Mouse (Mus musculus) heart, embryonic 10.5 days (tissue): ENCODE measurements around the gene Ston1. TPM values are rescaled to one million over a fixed set of nuclear protein-coding genes. Genes with fewer than 3 reads are reported as not detected.

Experiments used
- DNase-seq: peaks from one replicate; pipeline ENCODE4 v3.0.0-alpha.2; 2017; ENCODE audit warnings: low spot score
- H3K27ac ChIP-seq: fragments of 300-500 bp; sonication (generic); 2 replicates; pipeline ENCODE4 v1.5.1; 2016; ENCODE audit warnings: mild to moderate bottlenecking
- H3K27me3 ChIP-seq: fragments of 300-500 bp; sonication (generic); 2 replicates; pipeline ENCODE4 v1.6.1; 2016; ENCODE audit warnings: mild to moderate bottlenecking; ENCODE audit not compliant: poor library complexity, insufficient read depth, severe bottlenecking
- H3K36me3 ChIP-seq: fragments of 300-500 bp; sonication (generic); 2 replicates; pipeline ENCODE4 v1.6.1; 2016; ENCODE audit warnings: mild to moderate bottlenecking, moderate library complexity
- H3K4me1 ChIP-seq: fragments of 300-500 bp; sonication (generic); 2 replicates; pipeline ENCODE4 v1.6.1; 2016; ENCODE audit warnings: mild to moderate bottlenecking
- H3K4me3 ChIP-seq: fragments of 300-500 bp; sonication (generic); 2 replicates; pipeline ENCODE4 v1.5.1; 2016; ENCODE audit warnings: mild to moderate bottlenecking, moderate library complexity
- H3K9me3 ChIP-seq: fragments of 300-500 bp; sonication (generic); 2 replicates; pipeline ENCODE4 v1.6.1; 2016; ENCODE audit warnings: mild to moderate bottlenecking, moderate library complexity
- WGBS: fragments of 180-500 bp; shearing (Covaris S2); methylation state at CpG from one replicate; pipeline ENCODE4 v1.1.7; 2016; 5-methylcytosine and 5-hydroxymethylcytosine counted together
- polyA plus RNA-seq: library from polyadenylated mRNA; unstranded; fragments of >200 nt; fragmentation: Nextera tagmentation; extraction: Ambion mirVana; gene quantifications from 2 replicates; pipeline ENCODE4 v1.2.1, GENCODE M21; 2016

Ston1 gene
- polyA plus RNA-seq, 1 experiment from 2014 or later: 4.5 TPM

DNA sequence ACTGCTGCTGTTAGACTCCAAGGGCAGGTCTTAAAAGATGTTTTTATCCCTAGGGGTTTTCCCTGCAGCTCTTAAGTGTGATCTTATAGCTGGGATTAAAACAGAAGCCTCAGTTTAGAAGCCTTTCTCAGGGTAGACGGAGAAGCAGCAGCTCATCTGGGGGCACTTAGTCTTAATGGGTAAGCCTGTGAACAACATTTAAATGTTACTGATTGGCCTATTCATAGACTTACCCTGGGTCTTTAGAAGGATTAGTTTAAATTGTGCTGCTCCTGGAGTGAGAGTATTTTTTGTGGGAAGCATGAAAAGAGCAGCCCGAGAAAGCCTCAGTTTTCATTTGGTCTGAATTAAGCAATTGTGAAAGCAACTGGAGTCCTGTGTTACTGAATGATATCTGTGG, 72.4 kb downstream of the Ston1 start:
- WGBS: 58% methylated on average over 2 of the region's 2 CpGs
- Histone ChIP-seq H3K4me3 (no peak overlapping the region), H3K27ac (no peak overlapping the region), H3K27me3 (no peaks in the 10 kb centered on the region), H3K36me3 (no peaks in the 10 kb centered on the region), H3K4me1 (peaks cover 5% of the 10 kb centered on the region; the same call in 1 of the 2 replicates), H3K9me3 (no peaks in the 10 kb centered on the region)
- DNase-seq: no peak

DNA sequence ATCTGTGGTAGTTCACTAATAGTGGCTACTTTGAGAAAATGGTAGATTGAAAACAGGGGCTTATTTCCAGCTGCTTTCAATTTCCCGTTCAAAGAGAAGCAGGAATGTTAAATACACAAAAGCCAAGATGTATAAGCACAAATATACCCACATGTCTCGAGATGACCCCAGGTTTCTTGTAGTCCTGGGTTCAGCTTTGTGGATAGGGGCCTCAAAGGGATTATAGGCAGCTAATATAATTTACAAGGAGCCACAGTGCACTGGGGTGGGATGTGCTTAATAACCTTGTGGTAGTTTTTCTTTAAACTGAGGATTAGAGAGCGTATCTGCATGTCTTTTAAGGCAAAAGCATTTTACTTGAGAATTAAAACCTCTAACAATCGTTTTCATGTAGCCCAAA, 73.3 kb downstream of the Ston1 start:
- Histone ChIP-seq H3K9me3 (no peaks in the 10 kb centered on the region), H3K27me3 (no peaks in the 10 kb centered on the region), H3K27ac (no peak overlapping the region), H3K4me3 (no peak overlapping the region), H3K4me1 (peaks cover 5% of the 10 kb centered on the region; the same call in 1 of the 2 replicates), H3K36me3 (no peaks in the 10 kb centered on the region)
- 65% methylated on average over 4 of the region's 4 CpGs for WGBS
- DNase-seq: no peak

DNA sequence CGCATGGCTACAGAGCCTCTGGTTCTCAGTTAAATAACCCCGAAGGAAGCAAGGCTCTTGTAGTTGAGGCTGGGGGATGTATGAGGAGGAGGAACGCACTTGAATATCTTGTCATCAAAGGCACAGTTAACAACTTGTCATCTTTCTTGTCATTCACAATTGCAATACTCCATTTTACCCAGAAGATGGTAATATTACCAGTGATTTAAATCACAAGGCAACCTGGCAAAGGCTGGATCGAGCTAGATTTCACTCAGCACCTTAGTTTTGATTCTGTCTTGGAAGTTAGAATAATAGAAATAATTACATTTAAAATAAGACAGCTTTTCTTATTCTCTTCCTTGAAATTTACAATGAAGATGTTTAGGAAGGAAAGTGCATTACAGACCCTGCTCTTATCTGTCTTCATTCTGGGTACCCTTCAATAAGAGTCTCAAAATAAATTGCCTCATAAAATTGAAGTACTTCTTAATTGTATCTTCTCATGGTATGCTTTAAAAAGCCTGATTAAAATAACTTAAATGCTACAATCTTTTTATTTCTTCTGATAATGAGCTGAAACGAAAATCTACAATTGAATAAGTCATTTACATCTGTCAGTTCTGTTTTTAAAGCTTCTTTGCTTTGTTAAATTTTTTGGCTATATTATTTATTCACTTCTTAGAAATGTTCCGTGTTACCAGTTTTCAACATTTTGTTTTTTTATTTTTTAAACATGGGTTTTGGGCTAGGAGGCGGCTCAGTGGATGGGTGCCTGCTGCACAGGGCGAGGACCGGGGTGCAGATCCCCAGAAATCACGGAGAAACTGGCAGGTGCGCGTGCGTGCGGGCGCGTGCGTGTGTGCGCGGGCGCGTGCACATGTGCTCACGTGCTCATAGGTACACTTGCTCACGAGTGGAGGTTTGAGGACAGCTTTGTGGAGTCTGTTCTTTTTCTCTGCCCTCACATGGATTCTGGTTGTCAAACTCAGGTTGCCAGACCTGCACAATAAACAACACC, 78.1 kb downstream of the Ston1 start:
- H3K27me3 ChIP-seq: no peaks in the 10 kb centered on the region
- WGBS: 88% methylated on average over 23 of the region's 23 CpGs
- H3K27ac ChIP-seq: no peak overlapping the region
- no peak for DNase-seq
- H3K36me3 ChIP-seq: no peaks in the 10 kb centered on the region
- H3K4me3 ChIP-seq: no peak overlapping the region
- H3K4me1 ChIP-seq: no peaks in the 10 kb centered on the region
- no peaks in the 10 kb centered on the region for H3K9me3 ChIP-seq

DNA sequence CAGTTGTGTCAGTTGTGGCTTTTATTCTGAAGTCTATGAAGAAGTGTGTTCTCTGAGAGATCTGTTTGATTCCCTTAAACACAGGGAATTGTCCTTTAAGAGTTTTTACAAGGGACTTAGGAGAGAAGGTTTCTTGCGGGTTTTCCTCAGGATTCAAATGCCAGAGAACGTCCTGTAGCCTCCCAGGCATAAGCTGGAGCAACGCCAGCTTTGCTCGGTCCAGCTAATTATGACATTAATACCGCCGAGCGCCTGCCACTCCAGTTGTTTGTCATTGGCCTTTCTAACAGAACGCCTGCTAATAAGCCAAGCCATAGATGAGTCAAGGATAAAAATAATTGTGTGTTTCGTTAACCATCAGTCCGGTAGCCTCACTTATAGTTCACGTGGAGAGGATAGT, 90.7 kb downstream of the Ston1 start:
- no peak overlapping the region for H3K4me3 ChIP-seq
- no peaks in the 10 kb centered on the region for H3K27me3 ChIP-seq
- no peaks in the 10 kb centered on the region for H3K4me1 ChIP-seq
- WGBS: 86% methylated on average over 11 of the region's 11 CpGs
- no peak for DNase-seq
- no peaks in the 10 kb centered on the region for H3K36me3 ChIP-seq
- no peaks in the 10 kb centered on the region for H3K9me3 ChIP-seq
- H3K27ac ChIP-seq: no peak overlapping the region

DNA sequence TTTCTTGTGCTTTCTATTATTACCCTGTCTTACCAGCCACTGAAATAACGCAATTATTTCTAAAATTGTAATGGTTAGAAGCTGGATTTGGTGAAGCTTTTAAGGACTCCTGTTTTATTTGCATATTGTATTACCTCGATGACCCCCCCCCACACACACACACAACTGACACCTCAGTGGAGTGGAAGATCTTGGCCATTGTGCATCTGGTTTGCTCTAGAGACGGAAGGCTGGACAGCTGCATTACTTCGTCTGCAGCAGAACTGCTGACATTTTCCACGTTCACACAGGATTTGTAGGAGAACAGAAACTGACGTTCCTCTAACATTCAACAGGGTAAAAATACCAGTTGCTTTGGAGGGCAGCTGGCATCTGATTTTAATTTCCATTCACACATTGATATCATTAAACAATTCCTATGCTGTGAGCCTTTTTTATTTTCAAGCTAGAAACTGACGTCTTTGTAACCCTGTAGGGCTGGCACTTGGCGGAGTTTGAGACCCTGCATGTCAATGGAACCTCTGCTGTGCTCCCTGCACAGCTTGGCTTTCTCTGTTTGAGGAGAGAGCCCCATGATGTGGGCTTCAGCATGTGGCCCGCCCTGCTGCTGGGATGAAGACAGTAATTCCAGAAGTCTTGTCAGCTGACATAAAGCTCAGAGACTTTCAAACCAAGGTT, 99.3 kb downstream of the Ston1 start:
- Histone ChIP-seq H3K9me3 (no peaks in the 10 kb centered on the region), H3K27me3 (no peaks in the 10 kb centered on the region), H3K4me3 (no peak overlapping the region), H3K4me1 (no peaks in the 10 kb centered on the region), H3K36me3 (no peaks in the 10 kb centered on the region), H3K27ac (no peak overlapping the region)
- 59% methylated on average over 9 of the region's 9 CpGs for WGBS
- DNase-seq: no peak

DNA sequence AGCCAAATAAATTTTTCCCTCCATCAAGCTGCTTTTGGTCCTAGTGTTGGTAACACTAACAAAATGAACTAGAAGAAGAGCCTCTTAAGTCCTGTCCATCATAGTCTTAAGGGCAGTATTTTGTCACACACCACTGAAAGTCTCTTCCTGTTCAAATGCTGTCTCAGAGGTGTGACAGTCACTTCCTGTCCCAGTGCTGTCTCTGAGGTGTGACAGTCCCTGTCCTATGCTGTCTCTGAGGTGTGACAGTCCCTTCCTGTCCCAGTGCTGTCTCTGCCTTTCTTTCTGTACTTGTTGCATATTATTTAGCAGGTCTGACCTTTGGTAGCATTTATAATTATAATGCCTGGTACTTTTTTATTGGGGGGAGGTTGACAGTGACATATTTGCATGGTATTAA, 103.4 kb downstream of the Ston1 start:
- Histone ChIP-seq H3K27me3 (no peaks in the 10 kb centered on the region), H3K4me1 (no peaks in the 10 kb centered on the region)

DNA sequence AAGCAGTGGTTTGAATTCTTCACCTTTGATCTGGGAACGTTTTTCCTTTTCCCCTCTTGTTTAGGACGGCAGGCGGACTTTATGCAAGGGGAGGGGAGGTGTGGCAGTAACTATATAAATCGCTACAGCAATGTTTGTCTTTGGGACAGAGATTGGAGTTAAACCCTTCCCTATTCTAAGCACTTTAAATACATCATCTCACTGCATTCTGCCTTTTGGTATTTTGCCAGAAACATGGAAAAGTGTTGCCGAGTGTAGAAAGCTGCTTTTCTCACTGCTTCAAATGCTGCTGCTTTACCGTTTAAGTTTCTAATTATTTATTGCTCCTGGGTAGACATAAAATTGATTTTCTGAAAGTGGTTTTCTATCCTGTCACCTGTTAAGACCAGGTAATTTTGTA, 104.9 kb downstream of the Ston1 start:
- 41% methylated on average over 6 of the region's 6 CpGs for WGBS
- Histone ChIP-seq H3K36me3 (no peaks in the 10 kb centered on the region), H3K9me3 (no peaks in the 10 kb centered on the region), H3K4me3 (no peak overlapping the region), H3K4me1 (no peaks in the 10 kb centered on the region), H3K27me3 (no peaks in the 10 kb centered on the region), H3K27ac (no peak overlapping the region)
- DNase-seq: no peak

More for the DNA sequence above, 103.4 kb downstream of the Ston1 start:
- Histone ChIP-seq H3K4me3 (no peak overlapping the region), H3K9me3 (no peaks in the 10 kb centered on the region), H3K27ac (no peak overlapping the region), H3K36me3 (no peaks in the 10 kb centered on the region)
- no peak for DNase-seq

DNA sequence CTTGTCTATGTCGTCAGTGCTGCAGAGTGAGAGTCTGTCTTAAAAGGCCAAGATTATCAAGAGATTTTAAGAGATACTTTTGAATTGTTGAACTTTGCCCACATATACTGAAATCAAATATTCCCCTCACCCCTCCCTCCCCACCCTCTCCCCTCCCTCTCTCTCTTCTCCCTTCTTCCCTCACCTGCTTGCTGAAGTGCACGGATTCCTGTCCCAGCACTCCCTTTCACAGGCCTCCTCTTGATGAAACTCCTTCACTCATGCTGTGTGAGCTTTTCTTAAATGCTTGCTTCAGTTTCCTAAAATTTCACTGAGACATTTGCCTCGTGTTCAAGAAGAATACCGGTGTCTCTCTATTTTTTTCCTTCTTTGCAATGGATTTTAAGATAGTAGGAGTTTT, 105.6 kb downstream of the Ston1 start:
- Histone ChIP-seq H3K27me3 (no peaks in the 10 kb centered on the region), H3K4me1 (no peaks in the 10 kb centered on the region), H3K4me3 (no peak overlapping the region), H3K9me3 (no peaks in the 10 kb centered on the region), H3K36me3 (no peaks in the 10 kb centered on the region), H3K27ac (no peak overlapping the region)
- WGBS: 45% methylated on average over 4 of the region's 4 CpGs
- DNase-seq: no peak

DNA sequence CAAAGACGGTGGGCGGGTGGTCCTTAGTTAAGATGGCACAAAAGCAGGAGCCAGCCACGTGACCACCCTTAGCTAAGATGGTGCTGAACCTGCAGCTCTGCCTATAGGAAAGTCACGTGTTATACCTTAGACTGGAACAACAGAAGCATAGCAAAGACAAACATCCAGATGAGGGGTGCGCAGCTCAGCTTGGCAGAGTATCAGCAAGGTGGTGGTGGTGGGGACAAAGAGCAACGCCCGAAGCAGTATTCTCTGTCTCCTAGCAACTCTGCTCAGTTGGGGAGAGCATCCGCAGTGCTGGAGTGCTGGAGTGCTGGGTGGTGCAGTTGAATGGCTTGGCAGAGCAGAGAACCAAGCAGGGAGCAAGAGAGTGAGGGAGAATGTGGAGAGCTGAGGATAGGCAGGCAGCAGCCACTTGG, 108.8 kb downstream of the Ston1 start:
- no peak for DNase-seq
- H3K9me3 ChIP-seq: no peaks in the 10 kb centered on the region

More for the DNA sequence above, 108.8 kb downstream of the Ston1 start:
- no peaks in the 10 kb centered on the region for H3K27me3 ChIP-seq
- no peaks in the 10 kb centered on the region for H3K4me1 ChIP-seq
- 56% methylated on average over 8 of the region's 8 CpGs for WGBS
- H3K4me3 ChIP-seq: no peak overlapping the region
- H3K27ac ChIP-seq: no peak overlapping the region
- no peaks in the 10 kb centered on the region for H3K36me3 ChIP-seq

Other genes starting within 250 kb of the Ston1 start
- 12.7 and 13.5 TPM in 2 replicates for gene Foxn2, start 157.0 kb upstream of the Ston1 start, polyA plus RNA-seq
- gene Ppp1r21, start 67.6 kb upstream of the Ston1 start, polyA plus RNA-seq: 17.3 and 19.6 TPM in 2 replicates
- 0.26 TPM in 1 of 2 replicates, not detected in the other for gene Gtf2a1l, start 71.0 kb downstream of the Ston1 start, polyA plus RNA-seq
- 0.16 and 0.32 TPM in 2 replicates for gene Lhcgr, start 194.3 kb downstream of the Ston1 start, polyA plus RNA-seq